Mouse (Mus musculus) liver, embryonic 13.5 days (tissue): ENCODE measurements around the gene H2-K1. TPM values are rescaled to one million over a fixed set of nuclear protein-coding genes. Genes with fewer than 3 reads are reported as not detected.
A peak's percentile ranks its signal among the peaks of the same experiment; 100 is the strongest.
"Not testable (repeated sequence)": the region's sequence is repeated elsewhere in the genome, so short reads cannot be mapped to it uniquely, and the experiment has no call there.

ENCODE experiments used
- ATAC-seq: fragments of 200-750 bp; cut with Nextera tagmentation; 2 replicates; pipeline ENCODE4 v1.8.0; 2017; ENCODE audit warnings: low read depth, mild to moderate bottlenecking, moderate number of reproducible peaks, moderate library complexity
- DNase-seq: peaks from one replicate; pipeline ENCODE4 v3.0.0; 2022
- H3K27ac ChIP-seq: fragments of 300-500 bp; sonication (generic); 2 replicates; pipeline ENCODE4 v1.5.1; 2015; ENCODE audit warnings: moderate library complexity, mild to moderate bottlenecking, inconsistent platforms
- H3K27me3 ChIP-seq: fragments of 300-500 bp; sonication (generic); 2 replicates; pipeline ENCODE4 v1.6.1; 2015; ENCODE audit warnings: mild to moderate bottlenecking, inconsistent platforms
- H3K36me3 ChIP-seq: fragments of 300-500 bp; sonication (generic); 2 replicates; pipeline ENCODE4 v1.6.1; 2015; ENCODE audit warnings: mild to moderate bottlenecking, inconsistent platforms
- H3K4me1 ChIP-seq: fragments of 300-500 bp; sonication (generic); replicated peaks from 2 replicates; pipeline ENCODE4 v1.6.1; 2015; ENCODE audit warnings: inconsistent platforms
- H3K4me2 ChIP-seq: fragments of 300-500 bp; sonication (generic); 2 replicates; pipeline ENCODE4 v1.6.1; 2015; ENCODE audit warnings: inconsistent platforms, mild to moderate bottlenecking, moderate library complexity
- H3K4me3 ChIP-seq: fragments of 300-500 bp; sonication (generic); replicated peaks from 2 replicates; pipeline ENCODE4 v1.5.1; 2015; ENCODE audit warnings: mild to moderate bottlenecking, inconsistent platforms
- H3K9ac ChIP-seq: fragments of 300-500 bp; sonication (generic); 2 replicates; pipeline ENCODE4 v1.6.1; 2015; ENCODE audit warnings: mild to moderate bottlenecking, inconsistent platforms
- H3K9me3 ChIP-seq: fragments of 300-500 bp; sonication (generic); replicated peaks from 2 replicates; pipeline ENCODE4 v1.6.1; 2016; ENCODE audit warnings: inconsistent platforms
- WGBS: fragments of 180-500 bp; shearing (Covaris S2); methylation state at CpG from one replicate; pipeline ENCODE4 v1.1.7; 2015; ENCODE audit not compliant: insufficient replicate concordance; 5-methylcytosine and 5-hydroxymethylcytosine counted together
- polyA plus RNA-seq: library from polyadenylated mRNA; unstranded; fragments of >200 nt; fragmentation: Nextera tagmentation; extraction: Ambion mirVana; gene quantifications from 2 replicates; pipeline ENCODE4 v1.2.1, GENCODE M21; 2015

The H2-K1 gene
- polyA plus RNA-seq, 1 experiment from 2014 or later, result 88.3 TPM

- 36% methylated on average over 2 of the region's 2 CpGs for WGBS
Measured at GRCm38 (mm10) chr17:34006570-34006969, 6.4 kb upstream of the H2-K1 start.

GRCm38 (mm10) chr17:34003426-34003825 lies 3.3 kb upstream of the H2-K1 start:
- Histone ChIP-seq H3K4me2 (no peak overlapping the region), H3K4me1 (peaks cover 18% of the 10 kb centered on the region), H3K27ac (no peak overlapping the region), H3K9ac (no peak overlapping the region), H3K4me3 (no peak overlapping the region), H3K36me3 (no peaks in the 10 kb centered on the region), H3K9me3 (no peaks in the 10 kb centered on the region), H3K27me3 (peaks cover 46% of the 10 kb centered on the region)
- ATAC-seq, result no peak
- 6% methylated on average over 5 of the region's 5 CpGs for WGBS
- DNase-seq, result no peak

More at GRCm38 (mm10) chr17:34006570-34006969, 6.4 kb upstream of the H2-K1 start:
- Histone ChIP-seq H3K4me3 (no peak overlapping the region), H3K9me3 (no peaks in the 10 kb centered on the region), H3K27ac (no peak overlapping the region), H3K27me3 (peaks cover 22% of the 10 kb centered on the region; the same call in 1 of the 2 replicates), H3K4me2 (no peak overlapping the region), H3K9ac (no peak overlapping the region), H3K4me1 (no peaks in the 10 kb centered on the region), H3K36me3 (no peaks in the 10 kb centered on the region)
- no peak for ATAC-seq
- no peak for DNase-seq

GRCm38 (mm10) chr17:34000796-34001195 lies 649 bp upstream of the H2-K1 start:
- not testable (repeated sequence) for H3K36me3 ChIP-seq, H3K9me3 ChIP-seq, ATAC-seq, H3K9ac ChIP-seq, DNase-seq, H3K27ac ChIP-seq
- peak overlapping the region; percentile 69; the same call in 1 of the 2 replicates for H3K4me3 ChIP-seq
- peaks cover 42% of the 10 kb centered on the region for H3K27me3 ChIP-seq
- H3K4me2 ChIP-seq, result peak overlapping the region; percentile 98
- WGBS, result 47% methylated on average over 2 of the region's 2 CpGs
- peaks cover 18% of the 10 kb centered on the region for H3K4me1 ChIP-seq

GRCm38 (mm10) chr17:33999341-34000149 lies 602 bp downstream of the H2-K1 start:
- 1% methylated on average over 87 of the region's 87 CpGs for WGBS
- peak overlapping the region; percentile 75 for H3K9ac ChIP-seq
- peak overlapping the region; percentile 98 for H3K4me2 ChIP-seq
- no peaks in the 10 kb centered on the region for H3K36me3 ChIP-seq
- H3K9me3 ChIP-seq, result no peaks in the 10 kb centered on the region
- DNase-seq (peak; percentile 23), ATAC-seq (peak; percentile 42)
- H3K4me3 ChIP-seq, result peak overlapping the region; percentile 69
- peaks cover 18% of the 10 kb centered on the region for H3K4me1 ChIP-seq
- H3K27me3 ChIP-seq, result peaks cover 36% of the 10 kb centered on the region
- H3K27ac ChIP-seq, result peak overlapping the region; percentile 58

GRCm38 (mm10) chr17:33998697-33999096 lies 1.4 kb downstream of the H2-K1 start:
- whole genome bisulfite sequencing, result 31% methylated on average over 5 of the region's 5 CpGs
- H3K27me3 ChIP-seq, result peaks cover 36% of the 10 kb centered on the region
- H3K9ac ChIP-seq, H3K36me3 ChIP-seq, ATAC-seq, H3K27ac ChIP-seq, H3K9me3 ChIP-seq, DNase-seq: not testable (repeated sequence)
- peak overlapping the region; percentile 98 for H3K4me2 ChIP-seq
- H3K4me3 ChIP-seq, result peak overlapping the region; percentile 69
- peaks cover 18% of the 10 kb centered on the region for H3K4me1 ChIP-seq

GRCm38 (mm10) chr17:33997025-33997424 lies 3.1 kb downstream of the H2-K1 start:
- not testable (repeated sequence) for H3K36me3 ChIP-seq, H3K27ac ChIP-seq, H3K9ac ChIP-seq, H3K9me3 ChIP-seq, H3K4me3 ChIP-seq, DNase-seq, ATAC-seq, H3K4me2 ChIP-seq
- Histone ChIP-seq H3K4me1 (peaks cover 18% of the 10 kb centered on the region), H3K27me3 (peaks cover 32% of the 10 kb centered on the region)
- 74% methylated on average over 2 of the region's 2 CpGs for WGBS

- no peak overlapping the region for H3K4me3 ChIP-seq
- H3K27me3 ChIP-seq, result peaks cover 20% of the 10 kb centered on the region
- no peak overlapping the region for H3K9ac ChIP-seq
- no peak for ATAC-seq
- no peak for DNase-seq
- 43% methylated on average over 3 of the region's 3 CpGs for WGBS
- H3K36me3 ChIP-seq, result no peaks in the 10 kb centered on the region
- no peak overlapping the region for H3K4me2 ChIP-seq
- no peak overlapping the region for H3K27ac ChIP-seq
- H3K4me1 ChIP-seq, result peaks cover 18% of the 10 kb centered on the region
- no peaks in the 10 kb centered on the region for H3K9me3 ChIP-seq
Measured at GRCm38 (mm10) chr17:33995651-33996050, 4.5 kb downstream of the H2-K1 start.

- no peaks in the 10 kb centered on the region for H3K36me3 ChIP-seq
- H3K4me1 ChIP-seq, result peaks cover 12% of the 10 kb centered on the region
- 73% methylated on average over 8 of the region's 8 CpGs for WGBS
- no peak overlapping the region for H3K4me2 ChIP-seq
- H3K4me3 ChIP-seq, result no peak overlapping the region
- DNase-seq (no peak), ATAC-seq (no peak)
- H3K9ac ChIP-seq, result no peak overlapping the region
- H3K27ac ChIP-seq, result no peak overlapping the region
- peaks cover 13% of the 10 kb centered on the region for H3K27me3 ChIP-seq
- H3K9me3 ChIP-seq, result no peaks in the 10 kb centered on the region
Measured at GRCm38 (mm10) chr17:33994959-33995358, 5.2 kb downstream of the H2-K1 start.

GRCm38 (mm10) chr17:33991788-33992664 lies 8.1 kb downstream of the H2-K1 start:
- DNase-seq (peak; percentile 59), ATAC-seq (0 out of 2 replicates have a peak, but pooled peaks have one; percentile 29)
- 29% methylated on average over 10 of the region's 10 CpGs for WGBS

GRCm38 (mm10) chr17:33982136-33982535 lies 18.0 kb downstream of the H2-K1 start:
- not testable (repeated sequence) for H3K36me3 ChIP-seq, H3K9me3 ChIP-seq, H3K27ac ChIP-seq, H3K9ac ChIP-seq, ATAC-seq
- peak overlapping the region; percentile 65; the same call in 1 of the 2 replicates for H3K4me3 ChIP-seq
- H3K4me2 ChIP-seq, result peak overlapping the region; percentile 80
- DNase-seq, result peak; percentile 64
- WGBS, result 5% methylated on average over 8 of the region's 8 CpGs
- H3K27me3 ChIP-seq, result peaks cover 30% of the 10 kb centered on the region
- H3K4me1 ChIP-seq, result peaks cover 41% of the 10 kb centered on the region

More at GRCm38 (mm10) chr17:33991788-33992664, 8.1 kb downstream of the H2-K1 start:
- Histone ChIP-seq H3K4me1 (no peaks in the 10 kb centered on the region), H3K9ac (no peak overlapping the region), H3K36me3 (no peaks in the 10 kb centered on the region), H3K27ac (no peak overlapping the region), H3K27me3 (0 out of 2 replicates have a peak, but pooled peaks cover 2% of the 10 kb centered on the region), H3K9me3 (no peaks in the 10 kb centered on the region), H3K4me3 (no peak overlapping the region), H3K4me2 (no peak overlapping the region)
